Mouse (Mus musculus): Measurements from ENCODE around the gene Fam114a2. TPM values are rescaled to one million over a fixed set of nuclear protein-coding genes. Genes with fewer than 3 reads are reported as not detected.
A peak's percentile ranks its signal among the peaks of the same experiment; 100 is the strongest.

Gene Fam114a2
- polyA plus RNA-seq, 2 experiments from 2014 or later, result 54.6 to 103 TPM

- no peak for ATAC-seq
Measured at GRCm38 (mm10) chr11:57518751-57519148, 333 bp upstream of the Fam114a2 start.

GRCm38 (mm10) chr11:57516946-57517441 is 1.4 kb downstream of the Fam114a2 start:
- ATAC-seq, result no peak

- ATAC-seq, result no peak
Measured at GRCm38 (mm10) chr11:57515218-57515617, 3.2 kb downstream of the Fam114a2 start.

- no peak for ATAC-seq
Measured at GRCm38 (mm10) chr11:57506899-57507298, 11.5 kb downstream of the Fam114a2 start.

- no peak for ATAC-seq
Measured at GRCm38 (mm10) chr11:57503155-57503554, 15.3 kb downstream of the Fam114a2 start.

GRCm38 (mm10) chr11:57498215-57498614 is 20.2 kb downstream of the Fam114a2 start:
- ATAC-seq, result no peak

- ATAC-seq, result no peak
Measured at GRCm38 (mm10) chr11:57497701-57498100, 20.7 kb downstream of the Fam114a2 start.

GRCm38 (mm10) chr11:57496462-57497039 is 21.9 kb downstream of the Fam114a2 start:
- ATAC-seq, result no peak

GRCm38 (mm10) chr11:57488436-57488835 is 30.0 kb downstream of the Fam114a2 start:
- no peak for ATAC-seq

GRCm38 (mm10) chr11:57478077-57478476 is 40.3 kb downstream of the Fam114a2 start:
- no peak for ATAC-seq

- ATAC-seq, result no peak
Measured at GRCm38 (mm10) chr11:57475119-57475518, 43.3 kb downstream of the Fam114a2 start.

- no peak for ATAC-seq
Measured at GRCm38 (mm10) chr11:57474296-57474941, 44.0 kb downstream of the Fam114a2 start.

- no peak for ATAC-seq
Measured at GRCm38 (mm10) chr11:57470979-57471378, 47.4 kb downstream of the Fam114a2 start.

GRCm38 (mm10) chr11:57470056-57470455 is 48.4 kb downstream of the Fam114a2 start:
- no peak for ATAC-seq

GRCm38 (mm10) chr11:57468706-57469105 is 49.7 kb downstream of the Fam114a2 start:
- ATAC-seq, result no peak

- no peak for ATAC-seq
Measured at GRCm38 (mm10) chr11:57467159-57468110, 51.0 kb downstream of the Fam114a2 start.

- ATAC-seq, result no peak
Measured at GRCm38 (mm10) chr11:57465844-57466243, 52.6 kb downstream of the Fam114a2 start.

- no peak for ATAC-seq
Measured at GRCm38 (mm10) chr11:57465025-57465424, 53.4 kb downstream of the Fam114a2 start.

GRCm38 (mm10) chr11:57459759-57460158 is 58.7 kb downstream of the Fam114a2 start:
- ATAC-seq, result no peak

- no peak for ATAC-seq
Measured at GRCm38 (mm10) chr11:57454421-57454820, 64.0 kb downstream of the Fam114a2 start.

- peak; percentile 98 for ATAC-seq
Measured at GRCm38 (mm10) chr11:57445237-57445962, 73.0 kb downstream of the Fam114a2 start.

GRCm38 (mm10) chr11:57434153-57434552 is 84.3 kb downstream of the Fam114a2 start:
- no peak for ATAC-seq
